Mouse (Mus musculus) fat pad, adult 2 months (tissue): ENCODE results near the gene Smc4.
"Not testable (repeated sequence)": the region's sequence is repeated elsewhere in the genome, so short reads cannot be mapped to it uniquely, and the experiment has no call there.

Experiments
- DNase-seq: peaks from one replicate; pipeline ENCODE4 v3.0.0-alpha.2; 2011; ENCODE audit warnings: low read depth, low spot score; ENCODE audit errors: extremely low read depth

The Smc4 gene

DNA sequence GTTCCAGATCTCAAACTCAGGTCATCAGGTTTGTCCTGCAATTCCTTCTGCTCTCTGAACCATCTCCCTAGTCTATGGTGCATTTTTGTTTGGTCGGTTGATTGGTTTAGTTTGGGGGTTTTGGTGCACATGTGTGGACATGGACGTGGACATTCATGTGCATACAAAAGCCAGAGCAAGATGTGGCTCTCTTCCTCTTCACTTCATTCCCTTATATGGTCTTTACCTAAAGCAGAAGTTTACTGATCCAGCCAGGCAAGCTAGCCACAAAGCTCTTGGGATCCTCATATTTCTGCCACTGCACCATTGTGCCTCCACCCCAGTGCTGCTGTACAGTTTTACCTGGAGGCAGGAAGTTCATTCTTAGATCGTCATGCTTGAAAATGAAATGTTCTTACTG, 12.6 kb downstream of the Smc4 start:
- no peak for DNase-seq

DNA sequence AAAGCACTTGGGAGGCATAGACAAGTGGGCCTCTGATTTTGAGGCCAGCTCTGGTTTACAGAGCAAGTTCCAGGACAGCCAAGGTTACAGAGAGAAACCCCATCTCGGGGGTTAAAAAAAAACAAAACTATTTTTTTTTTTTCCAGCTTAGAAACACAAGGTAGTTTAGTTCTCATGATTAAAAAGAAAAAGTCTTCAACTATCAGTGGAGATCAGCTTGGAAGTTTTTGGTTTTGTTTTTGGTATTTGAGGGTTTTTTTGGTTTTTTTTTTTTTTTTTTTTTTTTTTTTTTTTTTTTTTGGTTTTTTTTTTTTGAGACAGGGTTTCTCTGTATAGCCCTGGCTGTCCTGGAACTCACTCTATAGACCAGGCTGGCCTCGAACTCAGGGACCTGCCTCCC, 14.1 kb downstream of the Smc4 start:
- not testable (repeated sequence) for DNase-seq

DNA sequence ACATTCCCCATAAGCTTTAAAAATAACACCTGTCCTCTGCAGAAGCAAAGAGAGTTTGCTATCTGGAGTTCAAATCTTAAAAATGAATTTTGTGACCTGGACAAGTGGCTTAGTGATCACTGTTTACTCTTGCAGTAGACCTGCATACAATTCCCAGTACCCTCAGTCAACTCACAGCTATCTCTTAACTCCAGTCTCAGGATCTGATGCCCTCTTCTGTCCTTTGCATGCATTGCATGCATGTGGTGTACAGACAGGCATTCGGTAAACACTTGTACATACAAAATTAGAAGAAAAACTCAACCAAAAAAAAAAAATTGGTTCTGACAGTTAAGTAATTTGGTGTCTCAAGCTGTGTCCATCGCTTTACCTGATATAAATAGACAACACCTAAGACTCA, 15.7 kb downstream of the Smc4 start:
- no peak for DNase-seq

DNA sequence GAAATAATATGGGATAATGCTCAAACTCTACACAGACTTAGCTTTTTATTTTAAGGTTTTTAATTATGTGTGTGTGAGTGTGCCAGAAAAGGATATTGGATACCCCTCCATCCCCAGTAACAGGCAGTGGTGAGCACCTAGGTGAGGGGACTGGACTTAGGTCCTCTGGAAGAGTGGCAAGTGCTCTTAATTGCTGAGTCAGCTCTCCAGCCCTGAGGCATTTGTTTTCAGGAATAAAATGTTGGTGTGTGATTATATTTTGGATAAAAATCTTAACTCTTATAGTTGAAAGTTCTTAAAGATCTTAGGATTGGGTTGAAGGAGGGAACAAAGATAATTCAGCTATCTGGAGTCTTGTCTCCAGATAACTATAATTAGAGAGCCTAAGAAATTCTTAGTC, 16.2 kb downstream of the Smc4 start:
- DNase-seq = no peak

DNA sequence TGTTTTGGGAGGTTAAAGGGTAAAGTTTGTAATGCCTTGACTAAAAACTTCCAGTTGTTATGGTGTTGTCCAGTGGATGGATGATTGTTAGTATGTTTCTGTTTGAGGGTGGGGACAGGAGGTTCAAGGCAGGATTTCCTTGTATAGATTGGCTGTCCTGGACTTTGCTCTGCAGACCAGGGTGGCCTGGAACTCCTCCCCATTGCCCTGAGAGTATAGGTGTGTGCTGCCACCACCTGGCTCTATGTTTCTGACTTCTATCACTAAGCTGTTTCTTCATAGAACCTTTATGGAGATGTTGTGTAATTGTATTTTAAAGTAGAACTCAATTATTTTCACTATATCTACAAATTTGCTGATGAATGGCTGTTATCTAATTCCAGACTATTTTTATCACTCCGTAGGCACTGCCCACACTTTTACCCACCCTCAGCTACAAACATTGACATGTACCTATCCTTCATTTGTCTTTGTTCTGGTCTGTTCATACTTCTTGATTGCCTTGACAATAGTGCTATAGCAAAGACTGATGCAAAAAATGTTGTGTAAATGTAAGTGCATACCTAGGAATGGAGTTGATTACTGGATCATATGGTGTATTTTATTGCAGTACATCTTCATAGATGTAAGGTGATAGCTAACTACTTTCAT, 21.7 kb downstream of the Smc4 start:
- no peak for DNase-seq

DNA sequence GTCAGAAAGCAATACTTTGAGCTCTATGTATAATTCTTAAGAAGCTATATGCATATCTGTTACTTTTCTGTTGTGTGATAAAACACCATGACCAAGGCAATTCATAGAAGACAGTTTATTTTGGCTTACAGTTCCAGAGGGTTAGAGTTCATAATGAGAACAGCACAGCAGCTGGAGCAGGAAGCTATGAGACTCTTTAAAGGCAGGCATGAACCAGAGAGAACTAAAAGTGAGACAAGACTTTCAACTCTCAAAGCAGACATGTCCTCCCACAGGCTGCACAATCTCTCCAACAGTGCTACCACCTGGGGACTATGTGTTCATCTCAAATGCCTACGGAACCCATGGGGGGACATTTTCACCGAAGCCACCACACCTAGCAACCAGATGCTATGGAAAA, 35.6 kb downstream of the Smc4 start:
- no peak for DNase-seq

DNA sequence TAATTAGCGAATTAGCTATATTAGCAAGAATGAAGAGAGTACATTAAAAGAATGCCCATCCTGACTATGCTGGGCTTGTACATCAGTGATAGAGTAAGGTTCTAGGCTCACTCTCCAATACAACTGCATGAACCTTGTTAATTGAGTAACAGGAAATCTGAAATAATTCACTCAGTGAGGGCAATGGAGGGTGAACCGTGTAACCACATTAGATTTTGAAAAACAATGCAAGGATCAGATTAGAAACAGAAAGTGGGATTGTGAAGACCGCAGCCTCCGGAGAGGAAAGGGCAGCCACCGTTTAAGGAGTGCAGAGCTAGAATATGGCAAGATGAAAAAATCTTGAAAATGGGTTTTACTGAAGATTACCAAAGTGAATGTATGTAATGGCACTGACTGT, 36.8 kb downstream of the Smc4 start:
- no peak for DNase-seq

DNA sequence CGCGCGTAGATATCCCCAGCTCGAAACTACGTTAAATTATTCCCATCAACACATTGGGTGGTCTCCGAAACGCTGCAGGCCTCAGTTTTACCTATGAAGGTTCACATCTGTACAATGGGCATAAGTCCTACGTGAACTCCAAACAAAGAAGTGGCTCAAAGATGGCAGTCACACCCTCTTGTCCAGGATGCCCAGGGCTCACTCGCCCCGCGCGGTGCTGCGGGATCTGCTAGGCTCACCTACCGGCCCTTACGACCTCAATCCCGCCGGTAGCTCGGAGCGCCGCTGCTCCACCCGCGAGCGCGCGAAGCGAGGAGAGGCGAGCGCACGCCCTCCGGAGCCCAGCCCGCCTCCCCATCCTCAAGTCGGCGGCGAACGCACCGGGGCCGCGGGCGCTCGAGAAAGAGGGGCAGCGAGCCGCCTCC, 39.6 kb downstream of the Smc4 start:
- DNase-seq = no peak

DNA sequence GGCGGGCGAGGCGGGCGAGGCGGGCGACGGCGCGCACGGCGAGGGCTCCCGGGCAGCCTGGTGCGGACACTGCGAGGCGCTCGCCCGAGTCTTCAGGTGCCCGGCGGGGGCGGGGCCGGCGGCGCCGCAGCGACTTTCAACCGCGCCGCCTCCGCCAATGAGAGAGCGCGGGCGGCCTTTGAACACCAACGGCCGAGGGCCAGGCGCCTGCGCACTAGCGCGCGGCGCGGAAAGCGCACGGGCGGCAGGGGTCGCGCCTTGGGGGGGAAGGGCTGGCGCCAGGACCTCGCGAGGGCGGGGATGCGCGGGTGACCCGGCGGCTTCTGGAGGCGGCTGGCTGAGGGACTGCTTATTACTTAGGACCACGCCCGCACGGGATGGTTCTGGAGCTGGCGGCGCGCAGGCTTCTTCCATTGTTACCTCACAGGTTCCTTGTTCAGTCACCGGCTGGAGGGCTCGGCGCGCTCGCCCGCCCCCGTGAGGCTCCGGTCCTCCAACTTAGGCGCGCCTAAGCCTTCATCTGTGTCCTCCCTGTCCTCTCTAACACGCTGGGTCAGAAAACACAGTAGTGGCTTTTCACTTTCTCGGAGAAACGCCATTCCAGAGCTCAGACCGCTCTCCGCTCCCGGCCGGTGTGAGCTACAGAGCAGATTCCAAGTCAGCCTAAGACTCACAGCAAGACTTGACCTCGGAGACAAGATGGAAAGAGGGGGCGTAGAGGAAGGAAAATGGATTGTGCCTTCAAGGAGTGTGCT, 40.3 kb downstream of the Smc4 start, which contains the start of gene Trim59:
Gene Trim59, minus strand, starts transcription at position 111 of the 755 bp plus-strand sequence.
- no peak for DNase-seq

DNA sequence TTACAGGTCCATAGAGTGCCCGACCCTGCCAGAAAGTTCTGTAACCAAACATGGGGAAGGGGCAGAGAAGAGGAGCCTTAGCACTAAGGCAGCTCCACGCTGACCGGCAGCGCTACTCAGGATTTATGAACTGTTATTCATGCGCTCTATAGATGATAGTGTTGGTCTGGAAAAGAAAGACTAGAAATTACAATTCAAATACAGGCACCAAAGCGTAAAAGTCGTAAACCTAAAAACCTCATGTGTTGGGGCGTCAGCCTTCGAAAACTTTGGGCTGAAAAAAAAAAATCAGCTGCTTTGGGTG, 40.8 kb downstream of the Smc4 start:
- no peak for DNase-seq

DNA sequence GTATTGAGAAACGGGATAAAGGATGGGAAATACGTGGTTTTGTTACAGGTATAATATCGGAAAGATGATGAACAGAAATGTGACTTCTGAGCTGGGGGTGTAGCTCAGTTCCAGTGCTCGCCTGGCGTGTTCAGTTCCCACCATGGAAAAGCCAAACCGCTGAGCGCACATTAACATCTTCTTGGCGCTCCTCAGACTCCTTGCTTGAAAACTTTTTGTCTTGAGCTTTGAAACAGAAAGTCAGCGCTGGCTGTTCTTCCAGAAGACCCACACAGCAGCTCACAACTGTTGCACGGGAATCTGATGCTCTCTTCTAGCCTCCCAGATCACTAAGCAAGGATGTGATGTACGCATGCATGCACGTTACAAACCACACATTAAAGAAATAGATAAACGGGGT, 41.2 kb downstream of the Smc4 start:
- no peak for DNase-seq

DNA sequence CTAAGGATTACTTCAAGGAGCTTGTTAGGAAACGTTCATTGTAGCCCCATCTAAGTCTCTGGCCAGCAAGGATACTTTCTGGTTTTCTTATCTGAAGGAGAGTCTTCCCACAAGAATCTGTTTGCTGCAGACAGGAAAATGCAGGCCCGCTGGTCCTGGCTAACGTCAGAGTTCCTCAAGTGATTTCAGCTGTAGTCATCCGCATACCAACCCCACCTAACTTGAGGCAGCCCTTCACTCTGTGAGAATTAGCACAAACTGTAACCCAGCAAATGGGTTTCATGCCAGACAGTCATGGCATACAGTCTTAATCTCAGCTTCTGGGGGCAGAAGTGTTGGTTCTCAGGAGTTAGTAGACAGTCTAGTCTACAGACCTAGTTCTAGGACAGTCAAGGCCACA, 42.0 kb downstream of the Smc4 start:
- DNase-seq = no peak

DNA sequence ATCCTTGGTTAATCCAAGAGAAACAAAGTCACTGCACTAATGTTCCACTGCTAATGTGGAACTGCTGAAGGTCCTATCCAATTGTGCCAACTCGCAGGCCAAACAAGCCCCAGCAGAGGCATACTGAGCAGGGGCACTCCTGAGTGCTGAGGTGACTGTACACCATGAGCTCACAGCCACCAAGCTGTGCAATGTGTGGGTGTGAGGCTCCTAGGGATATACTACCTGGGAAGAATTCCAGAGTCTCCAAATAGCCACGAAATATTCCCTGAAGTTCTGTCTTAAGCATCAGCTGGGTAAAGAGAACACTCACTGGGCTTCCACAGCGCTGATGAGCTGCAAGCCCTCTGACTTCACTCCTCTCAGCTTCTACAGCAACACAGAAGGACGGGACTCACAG, 43.1 kb downstream of the Smc4 start:
- DNase-seq = peak; percentile 72

DNA sequence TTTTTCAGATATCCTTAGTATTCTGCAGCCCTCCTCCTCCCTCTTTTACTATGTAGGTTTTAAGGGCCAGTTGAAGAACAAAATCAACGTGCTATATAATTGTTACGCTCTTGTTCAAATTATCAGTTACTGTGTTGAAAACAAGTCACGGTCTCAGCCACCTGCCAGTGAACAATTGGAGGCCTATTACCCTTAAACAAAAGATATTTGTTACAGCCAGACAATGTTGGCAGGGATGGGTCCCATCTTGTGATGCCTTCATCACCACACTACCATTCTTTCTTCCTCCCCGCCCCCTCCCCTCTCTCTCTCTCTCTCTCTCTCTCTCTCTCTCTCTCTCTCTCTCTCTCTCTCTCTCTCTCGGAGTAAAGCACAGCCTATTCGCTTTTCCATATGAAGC, 44.5 kb downstream of the Smc4 start:
- DNase-seq = no peak

DNA sequence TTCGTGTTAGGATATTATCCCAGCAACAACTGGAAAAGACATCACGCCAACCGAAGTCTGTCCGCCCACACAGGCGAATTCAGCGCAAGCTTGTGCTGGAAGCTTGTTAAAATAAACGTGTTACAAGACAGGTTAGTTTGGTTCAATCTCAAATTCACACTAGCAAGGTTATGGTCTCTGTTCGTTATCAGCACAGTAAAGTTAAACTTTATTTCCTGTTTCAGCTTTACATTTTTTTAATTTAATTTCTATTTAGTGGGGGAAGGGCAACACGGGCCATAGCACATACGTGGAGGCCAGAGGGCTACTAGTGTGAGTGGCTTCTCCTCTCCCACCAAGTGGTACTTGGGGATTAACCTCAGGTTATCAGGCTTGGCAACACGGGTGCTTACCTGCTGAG, 47.4 kb downstream of the Smc4 start:
- DNase-seq = no peak

DNA sequence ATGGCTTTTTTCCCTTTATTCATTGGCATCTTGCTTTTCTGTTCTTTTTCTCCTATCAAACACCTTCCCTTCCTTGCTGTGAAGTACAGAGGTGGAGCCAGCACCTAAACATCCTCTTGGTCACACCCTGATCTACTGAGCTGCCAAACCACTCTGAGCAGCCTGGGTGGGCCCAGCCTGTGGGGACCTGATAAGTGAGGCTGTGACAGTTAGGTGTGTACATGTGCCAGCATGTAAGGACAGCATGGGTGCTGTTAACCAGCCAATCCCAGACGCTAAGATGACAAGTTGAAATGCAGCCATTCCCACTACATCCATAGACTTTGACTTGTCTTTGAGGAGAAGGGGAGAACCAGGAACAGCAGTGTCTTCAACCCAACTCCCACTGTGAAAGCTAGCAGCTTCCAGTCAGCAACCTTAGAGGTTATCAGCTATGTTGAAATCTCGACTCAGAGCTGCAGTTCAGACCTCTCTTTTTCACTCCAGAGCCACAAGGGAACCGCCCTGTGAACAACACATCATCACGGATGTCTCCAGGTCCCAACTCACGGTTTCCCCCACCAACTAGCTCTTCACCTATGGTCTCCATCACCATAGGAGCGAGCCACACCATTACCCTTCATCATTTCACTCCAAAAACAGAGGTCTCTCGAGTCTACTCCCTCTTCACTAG, 50.4 kb downstream of the Smc4 start:
- DNase-seq = no peak

DNA sequence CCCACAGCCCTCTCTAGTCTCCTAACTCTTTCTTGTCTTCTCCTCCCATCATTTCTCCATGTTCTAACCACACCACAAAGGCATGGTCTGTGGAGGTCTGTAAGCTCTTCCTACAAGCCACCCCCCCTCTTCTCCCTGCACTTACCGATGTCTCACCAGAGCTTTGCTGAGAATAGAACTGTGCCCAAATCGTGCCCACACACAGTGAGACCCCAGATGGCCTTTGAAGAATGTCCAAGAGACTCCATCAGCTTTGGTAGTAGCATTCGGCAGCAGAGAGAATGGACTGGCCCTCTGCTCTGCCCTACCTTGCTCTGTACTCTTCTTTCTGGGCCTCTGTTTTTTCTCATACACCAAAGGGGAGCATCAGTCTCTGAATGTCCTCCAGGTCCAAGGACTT, 51.3 kb downstream of the Smc4 start:
- no peak for DNase-seq

DNA sequence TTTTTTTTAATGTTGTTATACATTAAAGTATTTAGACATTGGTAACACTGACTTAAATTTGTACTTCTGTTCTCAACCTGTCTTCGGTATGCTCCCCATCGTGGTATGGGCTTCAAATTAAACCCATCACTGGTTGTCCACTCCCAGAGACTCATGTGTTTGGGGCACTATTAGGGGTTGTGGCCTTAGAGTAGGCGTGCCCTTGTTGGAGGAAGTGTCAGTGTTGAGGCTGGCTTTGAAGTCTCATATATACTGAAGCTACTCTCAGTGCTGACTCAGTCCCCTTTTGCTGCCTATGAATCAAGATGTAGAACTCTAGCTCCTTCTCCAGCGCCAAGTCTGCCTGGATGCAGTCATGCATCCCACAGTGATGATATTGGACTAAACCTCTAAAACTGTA, 56.1 kb downstream of the Smc4 start:
- DNase-seq = no peak

DNA sequence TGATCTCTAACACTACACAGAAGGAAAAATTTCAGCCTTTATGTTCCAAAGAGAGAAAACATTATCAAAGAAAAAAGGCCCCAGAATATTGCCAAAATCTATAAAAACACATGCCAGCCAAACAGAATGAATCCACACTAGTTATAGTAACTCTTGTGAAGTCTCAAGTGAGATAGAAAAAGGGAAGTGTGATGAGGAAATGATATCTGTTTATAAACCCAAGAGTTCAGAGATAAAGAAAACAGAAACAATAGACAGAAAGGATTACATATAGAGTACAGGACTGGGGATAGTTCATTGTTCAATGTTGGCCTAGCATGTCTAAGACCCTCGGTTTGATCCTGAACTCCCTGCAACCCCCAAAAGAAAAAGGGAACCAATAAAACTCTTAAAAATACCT, 58.2 kb downstream of the Smc4 start:
- DNase-seq = no peak

DNA sequence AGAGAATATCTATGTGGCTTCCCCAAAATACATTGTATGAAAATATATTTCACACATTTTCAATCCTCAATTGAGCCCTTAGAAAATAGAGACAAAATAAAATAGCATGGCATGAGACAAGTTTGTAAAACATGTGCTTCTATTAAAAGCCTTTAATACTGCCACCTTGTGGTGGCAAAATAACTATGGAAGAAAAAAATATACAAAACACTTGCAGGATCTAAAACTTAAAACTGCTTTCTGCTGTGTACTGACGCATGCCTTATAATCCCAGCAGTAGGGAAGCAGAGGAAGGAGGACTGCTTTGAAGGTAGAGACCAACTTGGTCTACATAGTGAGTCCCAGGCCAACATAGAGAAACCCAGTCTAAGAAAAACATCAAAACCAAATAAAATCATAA, 59.5 kb downstream of the Smc4 start:
- no peak for DNase-seq
